Mouse (Mus musculus) liver, embryonic 14.5 days (tissue): Measurements from ENCODE around the gene Prss21. TPM values are rescaled to one million over a fixed set of nuclear protein-coding genes. Genes with fewer than 3 reads are reported as not detected.
A peak's percentile ranks its signal among the peaks of the same experiment; 100 is the strongest.

Source experiments
- ATAC-seq: fragments of 200-750 bp; cut with Nextera tagmentation; 2 replicates; pipeline ENCODE4 v1.8.0; 2017; ENCODE audit warnings: moderate number of reproducible peaks, mild to moderate bottlenecking, moderate library complexity; ENCODE audit not compliant: insufficient read depth
- DNase-seq, 3 experiments: peaks; one replicate each; pipeline ENCODE4 v3.0.0-alpha.2; 2012 to 2013; ENCODE audit warnings: low read depth in 3 of 3, low spot score in 3 of 3
- H3K27ac ChIP-seq: fragments of 300-500 bp; sonication (generic); 2 replicates; pipeline ENCODE4 v1.5.1; 2014; ENCODE audit warnings: moderate library complexity, mild to moderate bottlenecking, control low read depth, inconsistent platforms
- H3K27me3 ChIP-seq: fragments of 300-500 bp; sonication (generic); 2 replicates; pipeline ENCODE4 v1.6.1; 2014; ENCODE audit warnings: mild to moderate bottlenecking, low read length, moderate library complexity; ENCODE audit not compliant: control insufficient read depth, insufficient read depth
- H3K36me3 ChIP-seq: fragments of 300-500 bp; sonication (generic); replicated peaks from 2 replicates; pipeline ENCODE4 v1.6.1; 2014; ENCODE audit warnings: low read depth; ENCODE audit not compliant: control insufficient read depth, insufficient read depth
- H3K4me1 ChIP-seq, 2 experiments: fragments of 200-500 bp in 1 of 2; fragments of 300-500 bp in 1 of 2; sonication (generic) in 1 of 2; replicated peaks; 2 replicates each; pipeline ENCODE4 v1.6.1; 2012 to 2014; ENCODE audit warnings: antibody characterized with exemption in 1 of 2, inconsistent platforms in 1 of 2, low read length in 1 of 2; ENCODE audit not compliant: control insufficient read depth in 2 of 2, insufficient read depth in 2 of 2
- H3K4me2 ChIP-seq: fragments of 300-500 bp; sonication (generic); 2 replicates; pipeline ENCODE4 v1.6.1; 2014; ENCODE audit warnings: low read depth, mild to moderate bottlenecking, control low read depth, moderate library complexity
- H3K4me3 ChIP-seq, 2 experiments: fragments of 200-500 bp in 1 of 2; fragments of 300-500 bp in 1 of 2; sonication (generic) in 1 of 2; 2 replicates each; pipeline ENCODE4 v1.5.1; 2012 to 2014; ENCODE audit warnings: low read depth in 2 of 2, low read length in 2 of 2, mild to moderate bottlenecking in 2 of 2, control low read depth in 1 of 2, inconsistent platforms in 1 of 2, moderate library complexity in 1 of 2; ENCODE audit not compliant: insufficient read depth in 1 of 2
- H3K9ac ChIP-seq: fragments of 300-500 bp; sonication (generic); replicated peaks from 2 replicates; pipeline ENCODE4 v1.6.1; 2014; ENCODE audit warnings: mild to moderate bottlenecking, control low read depth, moderate library complexity
- H3K9me3 ChIP-seq: fragments of 300-500 bp; sonication (generic); 2 replicates; pipeline ENCODE4 v1.6.1; 2016; ENCODE audit warnings: low read length, mixed read lengths; ENCODE audit not compliant: control insufficient read depth
- CTCF ChIP-seq: IDR thresholded peaks from 2 replicates; pipeline ENCODE4 v1.5.1; 2016; ENCODE audit warnings: antibody characterized with exemption, low read depth, control low read depth
- EP300 ChIP-seq: IDR thresholded peaks from 2 replicates; pipeline ENCODE4 v1.6.1; 2016; ENCODE audit warnings: antibody characterized with exemption, low read depth
- WGBS: fragments of 180-500 bp; shearing (Covaris S2); extraction: QIAGEN DNeasy Blood & Tissue Kit; methylation state at CpG from one replicate; pipeline ENCODE4 v1.1.7; 2014; ENCODE audit not compliant: insufficient replicate concordance; 5-methylcytosine and 5-hydroxymethylcytosine counted together
- polyA plus RNA-seq, 2 experiments: library from polyadenylated mRNA; depleted of rRNA in 1 of 2; stranded (reverse) in 1 of 2; unstranded in 1 of 2; fragments of >200 nt; fragmentation: Nextera tagmentation in 1 of 2; extraction: Ambion mirVana in 1 of 2; gene quantifications; 2 replicates each; pipeline versions ENCODE4 v1.2.1 to v1.2.3; 2012 to 2014

Prss21 gene
- polyA plus RNA-seq, 2 experiments, result not detected

GRCm38 (mm10) chr17:23857913-23858312, 9.9 kb upstream of the Prss21 start:
- Histone ChIP-seq H3K9me3 (no peaks in the 10 kb centered on the region), H3K4me2 (no peak overlapping the region), H3K4me3 (no peak overlapping the region), H3K27ac (no peak overlapping the region), H3K9ac (no peak overlapping the region), H3K4me1 (no peaks in the 10 kb centered on the region), H3K36me3 (no peaks in the 10 kb centered on the region), H3K27me3 (no peaks in the 10 kb centered on the region)
- TF ChIP-seq EP300, result no peak
- TF ChIP-seq CTCF, result no peak
- WGBS, result 55% methylated on average over 2 of the region's 2 CpGs
- DNase-seq (no peak), ATAC-seq (no peak)

GRCm38 (mm10) chr17:23862926-23863325, 4.9 kb upstream of the Prss21 start:
- Histone ChIP-seq H3K4me1 (no peaks in the 10 kb centered on the region), H3K27ac (no peak overlapping the region), H3K9ac (no peak overlapping the region), H3K27me3 (no peaks in the 10 kb centered on the region), H3K36me3 (no peaks in the 10 kb centered on the region), H3K4me2 (no peak overlapping the region), H3K4me3 (no peak overlapping the region), H3K9me3 (no peaks in the 10 kb centered on the region)
- no peak for DNase-seq
- TF ChIP-seq CTCF (no peak), EP300 (no peak)
- 58% methylated on average over 4 of the region's 4 CpGs for WGBS
- no peak for ATAC-seq

GRCm38 (mm10) chr17:23868513-23868912, 657 bp downstream of the Prss21 start:
- no peak for DNase-seq
- no peak for ATAC-seq
- H3K27ac ChIP-seq, result no peak overlapping the region
- H3K27me3 ChIP-seq, result no peaks in the 10 kb centered on the region
- no peak overlapping the region for H3K4me2 ChIP-seq
- no peaks in the 10 kb centered on the region for H3K36me3 ChIP-seq
- no peak overlapping the region for H3K4me3 ChIP-seq
- H3K9ac ChIP-seq, result no peak overlapping the region
- no peaks in the 10 kb centered on the region for H3K4me1 ChIP-seq
- WGBS, result 68% methylated on average over 11 of the region's 11 CpGs
- TF ChIP-seq CTCF (no peak), EP300 (no peak)
- no peaks in the 10 kb centered on the region for H3K9me3 ChIP-seq

GRCm38 (mm10) chr17:23873884-23874856, 6.3 kb downstream of the Prss21 start:
- ATAC-seq (no peak), DNase-seq (no peak)
- Histone ChIP-seq H3K27ac (no peak overlapping the region), H3K36me3 (no peaks in the 10 kb centered on the region), H3K4me2 (no peak overlapping the region), H3K9me3 (no peaks in the 10 kb centered on the region), H3K9ac (no peak overlapping the region), H3K27me3 (no peaks in the 10 kb centered on the region), H3K4me3 (no peak overlapping the region), H3K4me1 (no peaks in the 10 kb centered on the region)
- 34% methylated on average over 8 of the region's 8 CpGs for WGBS
- TF ChIP-seq CTCF (peak; percentile 80), EP300 (no peak)

GRCm38 (mm10) chr17:23876741-23877140, 8.9 kb downstream of the Prss21 start:
- Histone ChIP-seq H3K9ac (no peak overlapping the region), H3K4me3 (no peak overlapping the region), H3K9me3 (no peaks in the 10 kb centered on the region), H3K27ac (no peak overlapping the region), H3K36me3 (no peaks in the 10 kb centered on the region), H3K27me3 (no peaks in the 10 kb centered on the region), H3K4me1 (no peaks in the 10 kb centered on the region), H3K4me2 (no peak overlapping the region)
- no peak for DNase-seq
- 40% methylated on average over 3 of the region's 3 CpGs for WGBS
- no peak for ATAC-seq
- TF ChIP-seq CTCF (no peak), EP300 (no peak)
